Mouse (Mus musculus) forebrain, embryonic 15.5 days (tissue): Measurements from ENCODE around the gene Prkn. TPM values are rescaled to one million over a fixed set of nuclear protein-coding genes. Genes with fewer than 3 reads are reported as not detected.

Source experiments
- ATAC-seq: fragments of 200-750 bp; cut with Nextera tagmentation; replicated peaks from 2 replicates; pipeline ENCODE4 v1.8.0; 2017; ENCODE audit warnings: mild to moderate bottlenecking, moderate TSS enrichment, moderate library complexity
- H3K27ac ChIP-seq: fragments of 300-500 bp; sonication (generic); replicated peaks from 2 replicates; pipeline ENCODE4 v1.5.1; 2015; ENCODE audit warnings: mild to moderate bottlenecking, inconsistent platforms
- H3K27me3 ChIP-seq: fragments of 300-500 bp; sonication (generic); 2 replicates; pipeline ENCODE4 v1.6.1; 2015; ENCODE audit warnings: inconsistent platforms
- H3K36me3 ChIP-seq: fragments of 300-500 bp; sonication (generic); 2 replicates; pipeline ENCODE4 v1.6.1; 2015; ENCODE audit warnings: mild to moderate bottlenecking, inconsistent platforms
- H3K4me1 ChIP-seq: fragments of 300-500 bp; sonication (generic); 2 replicates; pipeline ENCODE4 v1.6.1; 2015; ENCODE audit warnings: inconsistent platforms
- H3K4me2 ChIP-seq: fragments of 300-500 bp; sonication (generic); replicated peaks from 2 replicates; pipeline ENCODE4 v1.6.1; 2015; ENCODE audit warnings: mild to moderate bottlenecking, inconsistent platforms
- H3K4me3 ChIP-seq: fragments of 300-500 bp; sonication (generic); 2 replicates; pipeline ENCODE4 v1.5.1; 2015; ENCODE audit warnings: mild to moderate bottlenecking, inconsistent platforms
- H3K9ac ChIP-seq: fragments of 300-500 bp; sonication (generic); replicated peaks from 2 replicates; pipeline ENCODE4 v1.6.1; 2015; ENCODE audit warnings: mild to moderate bottlenecking, inconsistent platforms
- H3K9me3 ChIP-seq: fragments of 300-500 bp; sonication (generic); 2 replicates; pipeline ENCODE4 v1.6.1; 2016; ENCODE audit warnings: inconsistent platforms
- WGBS: fragments of 180-500 bp; shearing (Covaris S2); methylation state at CpG from one replicate; pipeline ENCODE4 v1.1.7; 2015; ENCODE audit warnings: mixed read lengths; 5-methylcytosine and 5-hydroxymethylcytosine counted together
- polyA plus RNA-seq: library from polyadenylated mRNA; unstranded; fragments of >200 nt; fragmentation: Nextera tagmentation; extraction: Ambion mirVana; gene quantifications from 2 replicates; pipeline ENCODE4 v1.2.1, GENCODE M21; 2015

Gene Prkn
- polyA plus RNA-seq, 1 experiment from 2014 or later: 3.6 TPM

DNA sequence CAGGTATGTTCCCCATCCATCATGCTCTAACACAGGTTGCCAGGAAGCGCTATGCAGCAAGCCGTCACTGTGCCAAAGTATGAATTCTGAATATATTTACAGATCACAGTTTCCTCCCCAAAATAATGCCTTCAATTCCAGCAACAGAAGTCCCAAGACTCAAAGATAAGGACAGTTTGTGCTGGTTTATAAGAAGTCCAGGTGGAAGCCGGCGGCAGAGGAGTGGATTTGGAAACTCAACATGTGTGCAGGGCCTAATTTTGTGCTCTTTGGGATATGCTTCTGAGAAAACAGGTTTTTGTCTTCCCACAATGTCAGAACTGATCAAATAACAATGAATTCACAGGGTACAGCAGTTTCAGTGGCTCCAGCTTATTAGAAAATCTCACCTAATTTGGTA is 961.0 kb downstream of the Prkn start:
- WGBS: 95% methylated on average over 4 of the region's 4 CpGs
- H3K4me3 ChIP-seq: no peak overlapping the region
- H3K9me3 ChIP-seq: no peaks in the 10 kb centered on the region
- no peaks in the 10 kb centered on the region for H3K36me3 ChIP-seq
- H3K27ac ChIP-seq: no peak overlapping the region
- ATAC-seq: no peak
- no peaks in the 10 kb centered on the region for H3K4me1 ChIP-seq
- no peaks in the 10 kb centered on the region for H3K27me3 ChIP-seq
- no peak overlapping the region for H3K4me2 ChIP-seq
- H3K9ac ChIP-seq: no peak overlapping the region

DNA sequence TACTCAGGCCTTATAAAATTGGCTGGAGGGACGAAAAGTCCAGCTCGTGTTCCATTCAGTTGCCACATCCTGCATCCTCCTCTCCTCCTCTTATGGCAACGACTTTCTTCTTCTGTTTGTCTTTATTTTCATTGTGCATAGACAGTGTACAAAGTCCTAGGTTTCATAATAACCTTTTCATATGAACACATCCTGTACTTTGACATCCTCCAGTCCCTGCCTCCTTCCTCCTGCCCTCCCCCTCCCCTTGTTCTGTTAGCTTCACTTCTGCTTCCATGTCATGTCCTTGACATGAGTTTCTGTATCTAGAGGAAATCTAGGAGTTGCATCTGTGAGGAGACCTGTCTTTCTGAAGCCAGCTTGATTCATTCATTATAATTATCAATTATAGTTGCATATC is 967.1 kb downstream of the Prkn start:
- Histone ChIP-seq H3K4me2 (no peak overlapping the region), H3K9ac (no peak overlapping the region), H3K4me3 (no peak overlapping the region), H3K4me1 (no peaks in the 10 kb centered on the region), H3K27ac (no peak overlapping the region), H3K9me3 (no peaks in the 10 kb centered on the region), H3K27me3 (no peaks in the 10 kb centered on the region), H3K36me3 (no peaks in the 10 kb centered on the region)
- no peak for ATAC-seq
- 86% methylated on average over 3 of the region's 3 CpGs for WGBS

DNA sequence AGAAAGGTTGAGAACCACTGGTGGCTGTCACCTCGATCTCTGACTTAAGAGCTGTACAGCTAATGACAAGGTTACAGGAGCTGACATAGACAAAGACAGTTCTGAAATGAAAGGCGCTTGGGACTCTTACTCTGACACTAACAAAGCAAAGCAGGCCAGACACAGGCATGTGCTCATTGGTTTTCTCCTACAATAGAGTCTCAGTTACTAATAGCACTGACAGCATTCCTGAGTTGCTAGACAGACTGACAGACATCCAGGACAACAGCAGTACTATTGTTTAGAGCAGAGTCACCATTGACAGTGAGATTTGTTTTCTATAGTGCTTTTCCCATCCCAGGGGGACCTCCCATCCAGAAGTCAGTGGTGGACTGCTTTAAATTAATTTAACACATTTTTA is 977.7 kb downstream of the Prkn start:
- no peak overlapping the region for H3K4me2 ChIP-seq

GRCm38 (mm10) chr17:11819506-11819905 is 979.3 kb downstream of the Prkn start:
- H3K4me2 ChIP-seq: no peak overlapping the region
- H3K4me1 ChIP-seq: 0 out of 2 replicates have a peak, but pooled peaks cover 4% of the 10 kb centered on the region
- no peak for ATAC-seq
- H3K27ac ChIP-seq: no peak overlapping the region
- no peak overlapping the region for H3K9ac ChIP-seq
- H3K4me3 ChIP-seq: no peak overlapping the region
- H3K9me3 ChIP-seq: no peaks in the 10 kb centered on the region
- H3K36me3 ChIP-seq: no peaks in the 10 kb centered on the region
- H3K27me3 ChIP-seq: no peaks in the 10 kb centered on the region
- WGBS: 54% methylated on average over 8 of the region's 8 CpGs

More for the DNA sequence above, 977.7 kb downstream of the Prkn start:
- H3K27me3 ChIP-seq: no peaks in the 10 kb centered on the region
- 0 out of 2 replicates have a peak, but pooled peaks cover 4% of the 10 kb centered on the region for H3K4me1 ChIP-seq
- no peaks in the 10 kb centered on the region for H3K36me3 ChIP-seq
- H3K9me3 ChIP-seq: no peaks in the 10 kb centered on the region
- no peak for ATAC-seq
- WGBS: 59% methylated on average over 2 of the region's 2 CpGs
- no peak overlapping the region for H3K4me3 ChIP-seq
- no peak overlapping the region for H3K27ac ChIP-seq
- no peak overlapping the region for H3K9ac ChIP-seq

- Histone ChIP-seq H3K4me1 (0 out of 2 replicates have a peak, but pooled peaks cover 4% of the 10 kb centered on the region), H3K9ac (no peak overlapping the region), H3K4me3 (no peak overlapping the region), H3K27me3 (no peaks in the 10 kb centered on the region), H3K9me3 (no peaks in the 10 kb centered on the region), H3K36me3 (no peaks in the 10 kb centered on the region), H3K4me2 (no peak overlapping the region), H3K27ac (no peak overlapping the region)
- peak; percentile 48; the same call in 1 of the 2 replicates for ATAC-seq
- WGBS: 42% methylated on average over 4 of the region's 4 CpGs
These were observed 980.6 kb downstream of the Prkn start for GRCm38 (mm10) chr17:11820757-11821156.

- Histone ChIP-seq H3K4me2 (no peak overlapping the region), H3K27ac (no peak overlapping the region), H3K4me1 (no peaks in the 10 kb centered on the region), H3K4me3 (no peak overlapping the region), H3K36me3 (no peaks in the 10 kb centered on the region), H3K27me3 (no peaks in the 10 kb centered on the region), H3K9ac (no peak overlapping the region), H3K9me3 (no peaks in the 10 kb centered on the region)
- WGBS: 71% methylated on average over 3 of the region's 3 CpGs
- ATAC-seq: no peak
These were observed 989.3 kb downstream of the Prkn start for GRCm38 (mm10) chr17:11829501-11829900.

DNA sequence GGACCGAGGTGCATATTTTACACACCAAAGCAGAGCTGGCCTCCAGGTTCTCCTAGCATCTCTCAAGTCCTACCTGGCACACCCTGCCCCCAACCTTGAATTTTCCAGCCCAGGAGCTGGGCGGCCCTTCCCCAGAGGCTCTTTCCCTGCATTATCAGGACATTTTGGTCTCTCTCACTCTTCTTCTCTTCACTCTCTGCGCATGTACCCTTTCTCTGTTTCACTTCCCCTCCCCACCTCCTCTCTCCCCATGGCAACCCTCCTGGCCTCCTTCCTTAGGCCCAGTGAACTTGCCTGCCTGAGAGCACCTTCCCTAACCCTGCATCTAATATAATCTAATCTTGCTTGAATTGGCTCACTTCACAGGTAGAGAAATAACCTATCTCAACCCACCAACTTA is 996.9 kb downstream of the Prkn start:
- WGBS: 95% methylated on average over 3 of the region's 3 CpGs

GRCm38 (mm10) chr17:11844436-11844835 is 1004.3 kb downstream of the Prkn start:
- Histone ChIP-seq H3K4me1 (no peaks in the 10 kb centered on the region), H3K36me3 (no peaks in the 10 kb centered on the region), H3K4me3 (no peak overlapping the region), H3K9me3 (no peaks in the 10 kb centered on the region), H3K9ac (no peak overlapping the region), H3K27me3 (no peaks in the 10 kb centered on the region), H3K27ac (no peak overlapping the region), H3K4me2 (no peak overlapping the region)
- no peak for ATAC-seq
- 90% methylated on average over 4 of the region's 4 CpGs for WGBS

More for the DNA sequence above, 996.9 kb downstream of the Prkn start:
- Histone ChIP-seq H3K4me1 (no peaks in the 10 kb centered on the region), H3K27ac (no peak overlapping the region), H3K4me2 (no peak overlapping the region), H3K27me3 (no peaks in the 10 kb centered on the region), H3K36me3 (no peaks in the 10 kb centered on the region), H3K9me3 (no peaks in the 10 kb centered on the region), H3K4me3 (no peak overlapping the region), H3K9ac (no peak overlapping the region)
- no peak for ATAC-seq

- H3K4me1 ChIP-seq: no peaks in the 10 kb centered on the region
- no peak overlapping the region for H3K9ac ChIP-seq
- H3K4me3 ChIP-seq: no peak overlapping the region
- H3K9me3 ChIP-seq: no peaks in the 10 kb centered on the region
- ATAC-seq: no peak
- H3K36me3 ChIP-seq: no peaks in the 10 kb centered on the region
- H3K27ac ChIP-seq: no peak overlapping the region
- no peak overlapping the region for H3K4me2 ChIP-seq
- H3K27me3 ChIP-seq: no peaks in the 10 kb centered on the region
- WGBS: 91% methylated on average over 3 of the region's 3 CpGs
These were observed 1004.8 kb downstream of the Prkn start for GRCm38 (mm10) chr17:11844989-11845388.

- H3K27ac ChIP-seq: no peak overlapping the region
- no peak overlapping the region for H3K4me3 ChIP-seq
- H3K9ac ChIP-seq: no peak overlapping the region
- no peaks in the 10 kb centered on the region for H3K27me3 ChIP-seq
- H3K4me2 ChIP-seq: no peak overlapping the region
- no peaks in the 10 kb centered on the region for H3K4me1 ChIP-seq
- H3K36me3 ChIP-seq: no peaks in the 10 kb centered on the region
- WGBS: 77% methylated on average over 2 of the region's 2 CpGs
- ATAC-seq: no peak
- H3K9me3 ChIP-seq: no peaks in the 10 kb centered on the region
These were observed 1005.3 kb downstream of the Prkn start for GRCm38 (mm10) chr17:11845506-11845905.

- 84% methylated on average over 10 of the region's 10 CpGs for WGBS
- Histone ChIP-seq H3K4me3 (no peak overlapping the region), H3K27ac (no peak overlapping the region), H3K4me1 (no peaks in the 10 kb centered on the region; the same call in 1 of the 2 replicates), H3K36me3 (no peaks in the 10 kb centered on the region), H3K9ac (no peak overlapping the region), H3K27me3 (no peaks in the 10 kb centered on the region), H3K9me3 (no peaks in the 10 kb centered on the region), H3K4me2 (no peak overlapping the region)
- ATAC-seq: no peak
These were observed 1014.4 kb downstream of the Prkn start for GRCm38 (mm10) chr17:11854571-11854970.

DNA sequence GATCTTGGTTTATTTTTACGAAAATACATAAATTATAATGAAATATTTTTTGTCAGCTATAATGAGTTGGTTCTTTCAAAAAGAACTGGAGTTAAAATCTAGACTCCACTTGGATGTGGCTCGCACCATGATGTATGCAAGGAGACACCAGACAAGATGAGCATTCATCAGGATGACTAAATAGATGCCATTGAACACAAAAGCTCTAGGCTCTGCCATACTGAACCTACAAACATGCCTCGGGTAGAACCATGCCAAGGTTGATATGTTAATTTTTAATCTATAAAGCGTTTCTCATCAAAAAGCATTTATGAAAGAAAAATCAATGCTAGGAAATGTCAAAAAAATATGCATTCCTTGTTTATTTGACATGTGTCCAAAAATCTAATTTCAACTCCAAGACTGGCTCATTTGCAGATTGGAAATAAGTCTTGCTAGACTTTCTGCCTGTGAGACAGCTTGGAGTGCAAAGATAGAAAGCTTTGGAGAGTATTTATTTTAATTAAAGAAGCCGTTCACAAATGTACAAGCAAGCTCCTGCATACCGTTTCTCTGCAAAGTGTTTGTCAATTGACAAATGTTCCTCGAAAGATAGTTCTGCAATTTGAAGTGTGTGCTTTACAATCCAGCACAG is 1018.7 kb downstream of the Prkn start:
- Histone ChIP-seq H3K36me3 (no peaks in the 10 kb centered on the region), H3K9ac (no peak overlapping the region), H3K4me3 (no peak overlapping the region), H3K4me2 (no peak overlapping the region), H3K9me3 (no peaks in the 10 kb centered on the region), H3K27me3 (no peaks in the 10 kb centered on the region), H3K27ac (0 out of 2 replicates have a peak overlapping the region, but pooled peaks have one; percentile 37), H3K4me1 (no peaks in the 10 kb centered on the region; the same call in 1 of the 2 replicates)
- 78% methylated on average over 7 of the region's 7 CpGs for WGBS
- ATAC-seq: no peak

GRCm38 (mm10) chr17:11861178-11861577 is 1021.0 kb downstream of the Prkn start:
- Histone ChIP-seq H3K4me3 (no peak overlapping the region), H3K27ac (no peak overlapping the region), H3K4me2 (no peak overlapping the region), H3K4me1 (no peaks in the 10 kb centered on the region; the same call in 1 of the 2 replicates), H3K36me3 (no peaks in the 10 kb centered on the region), H3K9me3 (no peaks in the 10 kb centered on the region), H3K9ac (no peak overlapping the region), H3K27me3 (no peaks in the 10 kb centered on the region)
- no peak for ATAC-seq
- 84% methylated on average over 6 of the region's 6 CpGs for WGBS
